Mouse (Mus musculus): ENCODE data around the gene Aldh2. TPM values are rescaled to one million over a fixed set of nuclear protein-coding genes. Genes with fewer than 3 reads are reported as not detected.

Gene Aldh2
- total RNA-seq, 2 experiments from 2014 or later, result 98.2 to 189 TPM

DNA sequence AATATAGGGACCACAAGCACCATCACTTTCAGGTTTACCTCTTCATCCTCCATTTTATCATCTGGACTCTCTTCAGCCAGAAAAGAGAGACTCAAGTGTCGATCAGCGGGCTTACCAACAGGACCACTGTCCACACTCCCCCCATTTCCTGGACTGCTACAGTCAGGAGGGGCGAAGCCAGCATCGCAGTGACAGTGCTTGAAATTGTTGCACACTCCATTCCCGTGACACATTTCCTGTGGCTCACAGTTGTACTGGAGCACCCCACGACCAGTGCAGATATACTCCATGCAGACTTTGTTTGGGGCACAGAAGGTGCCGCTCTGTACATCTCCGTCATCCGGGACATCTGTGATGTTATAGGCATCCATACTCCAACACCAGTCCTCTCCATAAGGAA, 74.6 kb downstream of the Aldh2 start:
- ATAC-seq (replicated peaks; ENCODE audit: low FRiP score, low TSS enrichment, poor library complexity, severe bottlenecking), result no peak

Other genes with a start within 250 kb of the Aldh2 start
- 41.4 and 52.5 TPM in 2 replicates for gene Trafd1, start 208.2 kb downstream of the Aldh2 start, total RNA-seq (2014; fragmentation: Nextera tagmentation)
- gene Trafd1, start 208.2 kb downstream of the Aldh2 start, total RNA-seq (2017), result 15.5 and 39.2 TPM in 2 replicates
- 45.2 and 47.0 TPM in 2 replicates for gene Naa25, start 195.9 kb downstream of the Aldh2 start, total RNA-seq (2014; fragmentation: Nextera tagmentation)
- 78.7 and 127 TPM in 2 replicates for gene Naa25, start 195.9 kb downstream of the Aldh2 start, total RNA-seq (2017)
- not detected in 2 replicates for gene Tmem116, start 141.9 kb downstream of the Aldh2 start, total RNA-seq (2014; fragmentation: Nextera tagmentation)
- gene Tmem116, start 141.9 kb downstream of the Aldh2 start, total RNA-seq (2017), result 2.3 TPM in 1 of 2 replicates, not detected in the other
- gene Erp29, start 141.3 kb downstream of the Aldh2 start, total RNA-seq (2014; fragmentation: Nextera tagmentation), result 191 and 257 TPM in 2 replicates
- gene Erp29, start 141.3 kb downstream of the Aldh2 start, total RNA-seq (2017), result 422 and 491 TPM in 2 replicates
- 0.39 TPM in 1 of 2 replicates, not detected in the other for gene Adam1b, start 90.4 kb downstream of the Aldh2 start, total RNA-seq (2014; fragmentation: Nextera tagmentation)
- not detected in 2 replicates for gene Adam1b, start 90.4 kb downstream of the Aldh2 start, total RNA-seq (2017)
- 1.4 and 3.0 TPM in 2 replicates for gene Adam1a, start 48.3 kb downstream of the Aldh2 start, total RNA-seq (2014; fragmentation: Nextera tagmentation)
- gene Adam1a, start 48.3 kb downstream of the Aldh2 start, total RNA-seq (2017), result 2.9 and 5.0 TPM in 2 replicates
- not detected in 2 replicates for gene Gm42878, start 48.3 kb downstream of the Aldh2 start, total RNA-seq (2014; fragmentation: Nextera tagmentation)
- not detected in 2 replicates for gene Gm42878, start 48.3 kb downstream of the Aldh2 start, total RNA-seq (2017)
- gene Mapkapk5, start 47.9 kb downstream of the Aldh2 start, total RNA-seq (2014; fragmentation: Nextera tagmentation), result 135 and 143 TPM in 2 replicates
- gene Mapkapk5, start 47.9 kb downstream of the Aldh2 start, total RNA-seq (2017), result 120 and 186 TPM in 2 replicates
- 1.8 and 2.4 TPM in 2 replicates for gene Acad12, start 25.1 kb upstream of the Aldh2 start, total RNA-seq (2014; fragmentation: Nextera tagmentation)
- gene Acad12, start 25.1 kb upstream of the Aldh2 start, total RNA-seq (2017), result 0.38 and 2.6 TPM in 2 replicates
- 6.2 and 14.2 TPM in 2 replicates for gene Acad10, start 66.7 kb upstream of the Aldh2 start, total RNA-seq (2014; fragmentation: Nextera tagmentation)
- gene Acad10, start 66.7 kb upstream of the Aldh2 start, total RNA-seq (2017), result 1.4 and 6.3 TPM in 2 replicates
- gene Brap, start 66.7 kb upstream of the Aldh2 start, total RNA-seq (2014; fragmentation: Nextera tagmentation), result 26.8 and 41.9 TPM in 2 replicates
- gene Brap, start 66.7 kb upstream of the Aldh2 start, total RNA-seq (2017), result 57.6 and 62.5 TPM in 2 replicates
- gene Atxn2, start 117.5 kb upstream of the Aldh2 start, total RNA-seq (2014; fragmentation: Nextera tagmentation), result 117 and 144 TPM in 2 replicates
- 39.4 and 41.0 TPM in 2 replicates for gene Atxn2, start 117.5 kb upstream of the Aldh2 start, total RNA-seq (2017)
- 11.2 and 13.3 TPM in 2 replicates for gene Sh2b3, start 243.8 kb upstream of the Aldh2 start, total RNA-seq (2014; fragmentation: Nextera tagmentation)
- gene Sh2b3, start 243.8 kb upstream of the Aldh2 start, total RNA-seq (2017), result 5.1 and 5.3 TPM in 2 replicates

Measured in megakaryocyte-erythroid progenitor cell, adult 5-6 weeks (primary cell).